Comparison of ENCODE assay signal across 17 mouse cellular contexts in genomic region chr15:96831256-96831655, GRCm38 (mm10).
DNase-seq lines count a peak whose midpoint lies in the region; TF ChIP-seq lines count a peak whose summit lies in the region.
"Had no signal": no experiment of that assay in that cellular context is flagged by ENCODE, and none has a peak within 500 bp of the region (broad histone marks: within the 10 kb centered on the region; RNA-seq: fewer than 3 reads in every experiment).

No protein-coding gene starts in this region.

- H3K36me3 ChIP-seq in myocyte (ENCODE audit: control insufficient read depth, insufficient read depth): no peaks in the 10 kb centered on the region
- H3K36me3 ChIP-seq: embryonic facial prominence, embryonic 13.5 days; embryonic facial prominence, embryonic 15.5 days; forebrain, embryonic 15.5 days had no signal

- H3K27ac ChIP-seq in embryonic fibroblast, embryonic 13.5 days (ENCODE audit: insufficient read depth, low read length): peak overlapping the region; percentile 95
- H3K27ac ChIP-seq: embryonic facial prominence, embryonic 13.5 days; embryonic facial prominence, embryonic 15.5 days; forebrain, embryonic 13.5 days; forebrain, embryonic 15.5 days had no signal

- no peak for TF ChIP-seq POLR2A in embryonic fibroblast, embryonic 13.5 days (IDR thresholded peaks at IDR 0.05; ENCODE audit: low read depth, low read length)
- no peak for TF ChIP-seq POLR2A in myocyte (IDR thresholded peaks at IDR 0.05; ENCODE audit: insufficient read length, low read depth)

- peak; percentile 68 for DNase-seq in heart, adult 11 months
- no peak for DNase-seq in heart, postnatal 10 days
- no peak for DNase-seq in cerebellum, adult 9-10 months
- DNase-seq in MN1 (ENCODE audit: low spot score): no peak
- DNase-seq: B cell, adult 2 months; cerebellum, adult 11 months; cerebellum, adult 18-20 months; cerebellum, adult 8-10 months; cerebellum, postnatal 14 days; cerebellum, postnatal 36 days; embryo, embryonic 11 days had no signal

- peaks cover 11% of the 10 kb centered on the region for H3K4me1 ChIP-seq in embryonic fibroblast, embryonic 13.5 days (ENCODE audit: control insufficient read depth, insufficient read depth, low read length)
- H3K4me1 ChIP-seq: forebrain, embryonic 13.5 days; forebrain, embryonic 15.5 days had no signal

- H3K27me3 ChIP-seq in myocyte (ENCODE audit: control insufficient read depth, insufficient read depth, insufficient read length): no peaks in the 10 kb centered on the region
- H3K27me3 ChIP-seq: embryonic facial prominence, embryonic 13.5 days; embryonic facial prominence, embryonic 15.5 days; forebrain, embryonic 13.5 days; forebrain, embryonic 15.5 days had no signal

- no peak overlapping the region for H3ac ChIP-seq in myocyte (ENCODE audit: control insufficient read depth, insufficient read length)

- H3K4me2 ChIP-seq in myocyte (ENCODE audit: low read depth): no peak overlapping the region
- H3K4me2 ChIP-seq: embryonic facial prominence, embryonic 13.5 days; embryonic facial prominence, embryonic 15.5 days; forebrain, embryonic 13.5 days; forebrain, embryonic 15.5 days had no signal

- no peak for TF ChIP-seq CTCF in embryonic fibroblast, embryonic 13.5 days (IDR thresholded peaks at IDR 0.05; ENCODE audit: borderline replicate concordance, insufficient read depth, low read length)

- no peak overlapping the region for H3K4me3 ChIP-seq in embryonic fibroblast, embryonic 13.5 days (ENCODE audit: insufficient read depth, low read length)
- no peak overlapping the region for H3K4me3 ChIP-seq in myocyte
- H3K4me3 ChIP-seq: embryonic facial prominence, embryonic 13.5 days; embryonic facial prominence, embryonic 15.5 days; forebrain, embryonic 13.5 days; forebrain, embryonic 15.5 days had no signal

- intact Hi-C loops in heart, postnatal 10 days (cut with DNase I): no loop called here

- no peaks in the 10 kb centered on the region for H3K79me2 ChIP-seq in myocyte (ENCODE audit: control insufficient read depth, insufficient read depth)

TF ChIP-seq in myocyte, 11 proteins besides CTCF, POLR2A, EP300 and RAD21:
- no peak for TF ChIP-seq E2F4 (IDR thresholded peaks at IDR 0.05; ENCODE audit: insufficient read depth)
- TF ChIP-seq MYOD1 (IDR thresholded peaks at IDR 0.05; ENCODE audit: control insufficient read depth in 1 of 3, insufficient read length in 2 of 3, low read depth in 2 of 3): peak in 2 of 3 experiments; percentile 64 to 67
- TF ChIP-seq MYOG (IDR thresholded peaks at IDR 0.05; ENCODE audit: control insufficient read depth in 1 of 3, insufficient read depth in 1 of 3, insufficient read length in 2 of 3, low read depth in 2 of 3): peak in 1 of 3 experiments; percentile 58
